Mouse (Mus musculus): Measurements from ENCODE around the gene Tagln. TPM values are rescaled to one million over a fixed set of nuclear protein-coding genes. Genes with fewer than 3 reads are reported as not detected.
A peak's percentile ranks its signal among the peaks of the same experiment; 100 is the strongest.

Tagln gene
- polyA plus RNA-seq, 1 experiment from 2014 or later, result 12.4 TPM

DNA sequence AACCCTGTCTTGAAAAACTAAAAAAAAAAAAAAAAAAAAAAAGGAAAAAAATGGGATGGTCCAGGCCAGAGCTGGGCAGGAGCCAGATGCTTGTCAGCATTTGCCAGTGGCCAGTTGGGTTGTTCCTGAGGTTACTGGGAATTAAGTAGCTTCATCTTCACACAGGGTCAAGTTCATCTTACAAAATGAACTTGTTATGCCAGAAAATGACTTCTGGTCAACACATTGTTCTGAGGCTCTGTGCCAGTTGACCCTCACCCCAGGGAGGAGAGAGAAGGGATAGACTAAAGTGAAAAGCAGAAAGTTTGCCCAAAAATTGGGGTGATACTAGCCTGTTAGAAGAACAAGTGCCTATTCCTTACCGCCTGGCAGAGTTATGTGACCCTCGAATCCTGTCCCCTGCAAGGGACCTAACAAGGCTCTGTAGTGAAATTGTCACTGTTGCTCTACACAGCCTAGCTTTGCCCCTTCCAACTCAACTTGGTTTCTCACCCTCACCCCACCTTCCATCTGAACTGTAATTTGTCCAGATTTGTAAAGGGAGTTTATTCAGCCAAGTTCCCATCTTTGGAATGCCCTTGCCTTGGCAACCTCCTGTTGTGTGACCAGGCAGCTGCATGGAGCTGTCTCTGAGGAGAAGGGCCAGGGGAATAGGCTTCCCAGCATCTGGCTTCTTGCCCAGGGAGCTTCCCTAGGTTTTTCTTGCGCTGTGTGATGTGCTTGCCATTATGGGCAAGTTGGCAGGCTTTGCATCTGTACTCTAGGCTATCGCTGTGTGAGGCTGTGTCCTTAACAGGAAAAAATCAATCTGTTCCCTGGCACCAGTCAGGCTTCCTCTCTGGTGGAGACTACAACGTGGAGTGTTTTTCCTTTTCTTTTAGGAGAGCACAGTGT is 18.6 kb downstream of the Tagln start:
- Histone ChIP-seq H3K36me3 (replicated peaks) (peaks cover 91% of the 10 kb centered on the region), H3K27ac (replicated peaks) (no peak overlapping the region), H3K4me1 (no peaks in the 10 kb centered on the region), H3K27me3 (replicated peaks; ENCODE audit: low read depth, poor library complexity, severe bottlenecking) (no peaks in the 10 kb centered on the region), H3K4me3 (no peak overlapping the region), H3K9me3 (no peaks in the 10 kb centered on the region)
- no peak for DNase-seq (ENCODE audit: low spot score)
- WGBS, result 90% methylated on average over 5 of the region's 5 CpGs

DNA sequence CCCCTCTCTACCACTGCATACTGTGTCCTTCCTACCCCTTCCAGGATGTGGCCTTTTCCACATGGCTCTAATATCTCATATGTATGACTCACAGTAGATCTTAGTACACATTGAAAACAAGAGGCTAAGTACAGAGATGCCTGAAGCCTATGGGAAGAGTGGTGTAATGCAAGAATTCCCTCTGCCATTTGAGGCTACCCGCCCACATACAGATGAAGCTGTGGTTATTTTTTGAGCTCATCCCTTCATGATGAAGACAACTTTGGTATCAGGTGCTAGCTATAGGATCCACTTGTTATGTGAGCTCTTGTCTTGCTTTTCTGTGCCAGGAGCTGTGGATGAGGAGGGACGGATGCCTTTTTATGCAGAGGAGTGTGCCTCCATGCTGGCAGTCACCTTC is 20.2 kb downstream of the Tagln start:
- H3K27me3 ChIP-seq (replicated peaks; ENCODE audit: low read depth, poor library complexity, severe bottlenecking), result no peaks in the 10 kb centered on the region
- no peaks in the 10 kb centered on the region for H3K9me3 ChIP-seq
- no peak for DNase-seq (ENCODE audit: low spot score)
- H3K4me3 ChIP-seq, result no peak overlapping the region
- WGBS, result 91% methylated on average over 2 of the region's 2 CpGs
- no peaks in the 10 kb centered on the region for H3K4me1 ChIP-seq
- no peak overlapping the region for H3K27ac ChIP-seq (replicated peaks)
- H3K36me3 ChIP-seq (replicated peaks), result peaks cover 93% of the 10 kb centered on the region

DNA sequence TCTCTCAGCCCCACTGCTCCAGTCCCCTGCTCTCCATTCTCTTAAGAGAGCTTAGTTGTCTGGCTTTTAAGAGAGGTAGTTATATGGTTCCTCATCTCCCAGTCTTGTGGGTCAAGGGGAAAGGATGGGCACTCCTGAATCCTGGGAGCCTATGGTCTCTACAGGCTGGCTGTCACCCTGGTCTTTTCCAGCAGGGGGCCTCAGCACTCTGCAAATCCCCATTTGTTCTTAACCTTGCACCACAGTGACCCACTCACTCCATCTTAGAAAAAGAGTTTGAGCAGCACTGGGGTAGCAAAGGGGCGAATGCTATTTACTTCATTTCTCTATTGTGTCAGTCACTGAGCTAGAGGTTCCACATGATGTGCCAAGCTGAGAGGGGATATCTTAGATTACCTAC is 24.2 kb downstream of the Tagln start:
- no peak overlapping the region for H3K4me3 ChIP-seq
- H3K9me3 ChIP-seq, result no peaks in the 10 kb centered on the region
- H3K27me3 ChIP-seq (replicated peaks; ENCODE audit: low read depth, poor library complexity, severe bottlenecking), result no peaks in the 10 kb centered on the region
- DNase-seq (ENCODE audit: low spot score), result peak; percentile 42
- H3K27ac ChIP-seq (replicated peaks), result no peak overlapping the region
- peaks cover 10% of the 10 kb centered on the region for H3K4me1 ChIP-seq
- 79% methylated on average over 1 of the region's 1 CpGs for WGBS
- H3K36me3 ChIP-seq (replicated peaks), result peaks cover 79% of the 10 kb centered on the region

DNA sequence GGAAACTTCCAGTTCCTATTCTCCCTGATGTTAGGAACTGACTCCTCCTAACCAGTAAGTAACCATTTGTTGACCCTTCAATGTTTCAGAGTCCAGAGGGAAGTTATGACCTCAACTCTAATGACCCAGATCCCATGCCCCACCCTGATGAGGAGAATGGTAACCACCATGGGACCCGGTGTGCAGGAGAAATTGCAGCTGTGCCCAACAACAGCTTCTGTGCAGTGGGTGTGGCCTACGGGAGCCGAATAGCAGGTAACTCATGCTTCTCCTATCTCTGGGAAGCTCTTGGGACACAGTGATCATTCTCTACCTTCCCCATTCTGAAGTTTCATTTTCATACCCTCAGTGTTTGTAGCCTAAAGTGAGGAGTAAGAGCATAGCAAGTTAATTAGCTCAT is 24.9 kb downstream of the Tagln start:
- H3K9me3 ChIP-seq, result no peaks in the 10 kb centered on the region
- peaks cover 72% of the 10 kb centered on the region for H3K36me3 ChIP-seq (replicated peaks)
- no peaks in the 10 kb centered on the region for H3K27me3 ChIP-seq (replicated peaks; ENCODE audit: low read depth, poor library complexity, severe bottlenecking)
- H3K4me3 ChIP-seq, result no peak overlapping the region
- WGBS, result 89% methylated on average over 3 of the region's 3 CpGs
- peaks cover 10% of the 10 kb centered on the region for H3K4me1 ChIP-seq
- DNase-seq (ENCODE audit: low spot score), result no peak
- no peak overlapping the region for H3K27ac ChIP-seq (replicated peaks)

DNA sequence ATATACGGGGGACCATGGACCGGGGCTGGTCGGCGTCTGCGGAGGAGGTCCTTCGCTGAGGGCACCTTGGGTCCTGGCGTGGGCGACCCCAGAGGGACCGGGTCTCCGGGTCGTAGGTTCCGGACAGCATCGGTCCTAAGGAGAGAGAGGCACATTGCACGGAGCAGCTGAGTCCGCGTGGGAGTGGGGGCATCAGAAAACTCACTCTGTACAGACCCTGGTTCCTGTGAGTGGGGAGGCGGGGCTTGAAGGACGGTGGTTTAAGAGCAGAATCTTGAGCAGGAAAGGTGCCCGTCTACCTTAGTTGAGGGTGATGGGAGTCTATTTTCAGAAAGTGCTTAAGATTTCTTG is 28.8 kb downstream of the Tagln start:
- Histone ChIP-seq H3K36me3 (replicated peaks) (peaks cover 53% of the 10 kb centered on the region), H3K9me3 (no peaks in the 10 kb centered on the region), H3K4me3 (peak overlapping the region; percentile 95), H3K4me1 (peaks cover 25% of the 10 kb centered on the region), H3K27ac (replicated peaks) (peak overlapping the region; percentile 98), H3K27me3 (replicated peaks; ENCODE audit: low read depth, poor library complexity, severe bottlenecking) (no peaks in the 10 kb centered on the region)
- WGBS, result under 1% methylated on average over 19 of the region's 19 CpGs
- DNase-seq (ENCODE audit: low spot score), result no peak

DNA sequence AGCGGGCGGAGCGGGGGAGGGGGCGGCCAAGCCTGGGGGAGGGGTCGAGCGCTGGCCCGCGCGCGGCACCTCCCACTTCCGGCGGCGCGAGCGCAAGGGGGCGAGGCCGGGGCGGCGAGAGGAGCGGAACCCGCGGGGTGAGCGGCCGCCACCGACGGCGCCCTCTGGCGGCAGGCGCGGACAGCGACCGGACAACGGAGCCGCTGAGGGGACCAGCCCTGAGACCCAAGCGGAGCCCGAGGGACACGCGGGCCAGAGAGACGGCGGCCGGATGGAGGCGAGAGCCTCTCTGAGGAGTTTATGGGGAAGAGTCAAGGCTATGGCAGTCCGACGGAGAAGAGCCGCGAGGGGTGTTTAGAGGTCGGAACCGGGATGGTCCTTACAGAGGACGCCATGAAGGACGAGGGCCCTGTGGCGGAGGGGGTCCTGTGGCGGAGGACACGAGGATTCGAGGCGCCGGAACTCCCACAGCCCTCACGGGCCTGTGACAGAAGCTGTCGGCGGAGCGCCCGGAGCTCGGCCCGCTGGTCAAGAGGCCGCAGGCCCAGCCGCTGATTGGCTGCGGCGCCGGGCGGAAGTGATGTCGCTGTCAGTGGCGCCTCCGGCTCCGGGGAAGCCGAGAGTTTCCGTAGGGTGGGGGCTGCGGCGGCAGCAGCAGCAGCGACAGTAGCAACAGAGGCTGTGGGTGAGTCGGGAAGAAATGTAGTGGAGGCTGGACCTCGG is 29.3 kb downstream of the Tagln start, which contains the start of the genes Pcsk7 and Rnf214:
Gene Pcsk7 (plus strand): TSS at position 143 of the 723 bp plus-strand sequence.
Gene Rnf214 (minus strand): TSS at position 557 of the 723 bp plus-strand sequence.
- H3K4me3 ChIP-seq, result peak within 1 kb of the TSS; percentile 95
- peak; percentile 93 for DNase-seq (ENCODE audit: low spot score)
- H3K4me1 ChIP-seq, result peaks cover 25% of the 10 kb centered on the region
- H3K36me3 ChIP-seq (replicated peaks), result peaks cover 53% of the 10 kb centered on the region
- no peaks in the 10 kb centered on the region for H3K9me3 ChIP-seq
- under 1% methylated on average over 79 of the region's 80 CpGs for WGBS
- no peaks in the 10 kb centered on the region for H3K27me3 ChIP-seq (replicated peaks; ENCODE audit: low read depth, poor library complexity, severe bottlenecking)
- peak within 1 kb of the TSS; percentile 98 for H3K27ac ChIP-seq (replicated peaks)

DNA sequence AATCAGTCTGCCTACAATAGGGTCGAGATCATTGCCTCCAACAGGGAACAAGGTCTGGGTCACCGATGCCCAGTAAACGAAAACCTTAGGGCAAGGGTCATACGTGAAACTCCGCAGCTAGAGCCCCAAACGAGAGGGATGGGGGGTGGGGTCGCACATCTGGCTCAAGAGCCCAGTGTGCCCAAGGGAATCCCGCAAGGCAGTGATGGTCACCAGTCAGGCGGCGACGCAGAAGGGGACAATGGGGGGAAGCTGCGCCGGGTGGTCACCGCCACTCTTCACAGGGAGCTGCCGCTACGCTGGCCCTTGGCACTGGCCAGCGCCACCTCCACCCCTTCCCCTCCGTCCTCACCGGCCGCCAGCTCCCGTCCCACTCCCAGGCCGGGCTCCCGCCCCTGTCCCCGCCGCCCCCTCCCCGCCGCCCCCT is 30.0 kb downstream of the Tagln start:
- H3K4me3 ChIP-seq, result peak overlapping the region; percentile 95
- no peaks in the 10 kb centered on the region for H3K9me3 ChIP-seq
- H3K4me1 ChIP-seq, result peaks cover 25% of the 10 kb centered on the region
- H3K36me3 ChIP-seq (replicated peaks), result peaks cover 48% of the 10 kb centered on the region
- peak overlapping the region; percentile 98 for H3K27ac ChIP-seq (replicated peaks)
- no peaks in the 10 kb centered on the region for H3K27me3 ChIP-seq (replicated peaks; ENCODE audit: low read depth, poor library complexity, severe bottlenecking)
- no peak for DNase-seq (ENCODE audit: low spot score)
- under 1% methylated on average over 25 of the region's 27 CpGs for WGBS

DNA sequence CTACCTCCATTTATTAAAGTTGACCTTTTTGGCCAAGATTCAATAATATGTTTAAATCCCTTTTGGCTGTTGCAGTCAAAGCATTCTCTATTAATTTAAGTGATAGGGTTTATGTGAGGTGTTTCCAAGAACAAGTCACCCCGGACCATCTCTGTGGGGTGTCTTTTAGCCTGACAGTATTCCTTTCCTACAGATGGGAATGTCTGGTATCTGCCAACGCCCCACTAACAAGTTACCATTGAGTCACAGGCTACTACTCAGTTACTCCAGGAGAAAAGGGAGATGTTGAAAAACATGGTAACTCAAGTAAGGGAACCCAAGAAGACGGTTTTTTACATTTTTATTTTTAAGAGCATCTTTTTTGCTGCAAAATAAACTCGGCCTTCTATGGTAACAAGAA is 30.7 kb downstream of the Tagln start:
- 60% methylated on average over 4 of the region's 4 CpGs for WGBS
- Histone ChIP-seq H3K27ac (replicated peaks) (peak overlapping the region; percentile 98; the same call in 1 of the 2 replicates), H3K27me3 (replicated peaks; ENCODE audit: low read depth, poor library complexity, severe bottlenecking) (no peaks in the 10 kb centered on the region), H3K36me3 (replicated peaks) (peaks cover 48% of the 10 kb centered on the region), H3K4me3 (peak overlapping the region; percentile 95), H3K4me1 (peaks cover 25% of the 10 kb centered on the region), H3K9me3 (no peaks in the 10 kb centered on the region)
- no peak for DNase-seq (ENCODE audit: low spot score)

DNA sequence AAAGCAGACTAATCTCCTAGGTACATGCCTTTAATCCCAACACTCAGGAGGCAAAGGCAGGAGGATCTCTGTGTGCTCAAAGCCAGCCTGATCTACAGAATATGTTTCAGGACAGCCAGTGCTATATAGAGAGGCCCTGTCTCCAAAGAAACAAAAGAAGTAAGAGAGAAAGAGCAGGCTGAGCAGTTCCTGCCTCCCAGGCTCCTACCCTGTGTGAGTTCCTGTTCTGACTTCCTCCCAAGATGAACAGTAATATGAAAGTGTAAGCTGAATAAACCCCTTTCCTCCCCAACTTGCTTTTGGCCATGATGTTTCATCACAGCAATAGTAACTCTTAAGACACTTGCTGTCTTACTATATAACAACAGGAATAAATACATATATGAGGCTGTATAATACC is 42.2 kb downstream of the Tagln start:
- Histone ChIP-seq H3K27ac (replicated peaks) (no peak overlapping the region), H3K27me3 (replicated peaks; ENCODE audit: low read depth, poor library complexity, severe bottlenecking) (no peaks in the 10 kb centered on the region), H3K36me3 (replicated peaks) (peaks cover 100% of the 10 kb centered on the region), H3K4me1 (no peaks in the 10 kb centered on the region), H3K4me3 (no peak overlapping the region), H3K9me3 (no peaks in the 10 kb centered on the region)
- no peak for DNase-seq (ENCODE audit: low spot score)

Small RNA genes within 50 kb of the gene (microRNA-seq; reads per million reads assigned to microRNA genes)
- gene Mir7087, result not detected

Other genes starting within 250 kb of the Tagln start
- 22.8 and 24.4 TPM in 2 replicates for gene Cep164, start 107.4 kb downstream of the Tagln start, polyA plus RNA-seq (2016; fragmentation: Nextera tagmentation; extraction: Ambion mirVana)
- gene Bace1, start 97.5 kb downstream of the Tagln start, polyA plus RNA-seq (2016; fragmentation: Nextera tagmentation; extraction: Ambion mirVana), result 22.4 and 22.6 TPM in 2 replicates
- 18.9 and 21.2 TPM in 2 replicates for gene Pcsk7, start 29.6 kb downstream of the Tagln start, polyA plus RNA-seq (2016; fragmentation: Nextera tagmentation; extraction: Ambion mirVana)
- gene Rnf214, start 29.1 kb downstream of the Tagln start, polyA plus RNA-seq (2016; fragmentation: Nextera tagmentation; extraction: Ambion mirVana), result 61.5 and 66.8 TPM in 2 replicates
- gene Sidt2, start 19.2 kb upstream of the Tagln start, polyA plus RNA-seq (2016; fragmentation: Nextera tagmentation; extraction: Ambion mirVana), result 24.7 and 27.4 TPM in 2 replicates
- gene Pafah1b2, start 76.6 kb upstream of the Tagln start, polyA plus RNA-seq (2016; fragmentation: Nextera tagmentation; extraction: Ambion mirVana), result 261 and 262 TPM in 2 replicates
- 8.4 and 9.9 TPM in 2 replicates for gene Sik3, start 76.8 kb upstream of the Tagln start, polyA plus RNA-seq (2016; fragmentation: Nextera tagmentation; extraction: Ambion mirVana)

Measured in embryonic facial prominence, embryonic 10.5 days (tissue).